Mouse (Mus musculus) layer of hippocampus, adult 8-10 months (tissue): ENCODE data around the gene Usp11. TPM values are rescaled to one million over a fixed set of nuclear protein-coding genes. Genes with fewer than 3 reads are reported as not detected.
A peak's percentile ranks its signal among the peaks of the same experiment; 100 is the strongest.
"Not testable (repeated sequence)": the region's sequence is repeated elsewhere in the genome, so short reads cannot be mapped to it uniquely, and the experiment has no call there.

Experiments
- DNase-seq, 2 experiments: peaks; one replicate each; pipeline ENCODE4 v3.0.0; 2022; ENCODE audit warnings: low spot score in 2 of 2
- total RNA-seq, 4 experiments: library from RNA; stranded (reverse); gene quantifications; 2 replicates each; pipeline ENCODE4 v1.2.4; 2022

Gene Usp11
- 100 to 1,000 TPM; 111 to 139 (median 126) TPM for total RNA-seq

DNA sequence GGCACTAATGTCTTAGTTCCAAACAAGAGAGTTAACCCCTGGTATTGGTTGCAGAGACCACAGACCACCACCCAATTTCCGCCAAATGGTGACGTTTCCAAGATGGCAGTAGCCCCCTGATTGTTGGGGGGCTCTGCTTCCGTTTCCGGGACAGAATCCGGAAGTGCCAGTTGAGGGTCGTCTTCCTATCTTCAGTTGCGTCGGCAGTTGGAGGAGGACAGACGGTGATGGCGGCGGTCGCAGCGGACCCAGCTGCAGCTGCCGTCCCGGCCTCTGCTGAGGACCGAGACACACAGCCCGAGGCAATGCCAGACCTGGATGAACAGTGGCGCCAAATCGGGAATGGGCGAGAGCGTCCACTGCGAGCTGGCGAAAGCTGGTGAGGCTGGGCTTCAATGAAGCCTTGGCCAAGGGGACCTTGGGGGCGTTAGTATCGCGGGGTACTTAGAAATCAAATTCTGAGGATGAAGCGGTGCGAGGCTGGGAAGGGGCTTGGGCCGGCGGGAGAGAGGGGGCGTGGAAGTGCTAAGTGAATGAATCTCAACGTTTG, at the start of gene Usp11:
Usp11 (plus strand) TSS at position 166 of the 550 bp plus-strand sequence.
- DNase-seq: peak; percentile 26 to 41

DNA sequence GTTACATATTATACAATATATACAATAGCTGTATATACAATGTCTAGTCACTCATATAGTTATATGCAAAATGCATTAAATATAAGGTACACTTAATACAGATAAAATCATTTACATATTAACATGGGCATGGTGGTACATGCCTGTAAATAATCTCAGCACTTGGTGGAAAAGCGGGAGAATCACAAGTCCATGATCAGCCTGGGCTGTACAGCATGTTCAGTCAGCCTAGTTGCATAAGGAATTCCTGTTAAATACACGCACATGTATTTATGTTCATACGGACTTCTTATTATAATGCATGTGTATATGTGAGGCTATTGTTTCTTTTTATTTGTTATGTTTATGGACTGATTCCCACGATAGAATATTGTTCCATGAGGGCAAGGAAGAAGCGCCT, 46.1 kb upstream of the Usp11 start:
- DNase-seq: no peak

DNA sequence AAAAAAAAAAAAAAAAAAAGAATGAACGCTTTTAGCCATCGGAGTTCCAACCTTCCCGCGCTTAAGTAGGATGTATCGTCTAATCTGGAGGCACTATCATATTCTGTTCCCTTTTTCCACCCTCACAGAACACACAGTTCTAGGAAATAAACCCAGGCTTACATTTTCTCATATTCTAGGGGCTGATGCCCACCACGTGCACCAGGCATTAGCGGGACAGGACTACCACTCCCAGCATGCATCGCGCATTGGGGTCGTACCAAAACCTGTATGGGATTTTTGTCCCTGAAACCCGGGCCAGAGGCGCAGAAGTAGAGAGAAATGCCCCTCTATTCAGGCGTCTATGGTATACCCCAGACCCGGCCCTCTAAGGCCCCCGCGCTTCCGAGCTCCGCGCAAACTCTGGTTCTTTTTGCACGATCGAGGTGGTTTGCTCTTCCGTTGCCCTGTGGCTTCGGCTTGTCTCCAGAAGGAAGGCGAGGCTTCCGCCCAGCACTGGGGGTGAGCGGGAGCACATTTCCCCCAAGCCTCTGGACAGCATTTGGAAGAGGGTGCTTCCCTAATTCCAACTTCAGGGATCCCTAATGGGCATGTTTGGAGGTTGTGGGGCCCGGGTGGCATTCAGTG, 45.6 kb upstream of the Usp11 start, which contains the start of gene Uba1:
Uba1 (plus strand) TSS at position 301 of the 627 bp plus-strand sequence.
- peak; percentile 75 to 78 for DNase-seq

DNA sequence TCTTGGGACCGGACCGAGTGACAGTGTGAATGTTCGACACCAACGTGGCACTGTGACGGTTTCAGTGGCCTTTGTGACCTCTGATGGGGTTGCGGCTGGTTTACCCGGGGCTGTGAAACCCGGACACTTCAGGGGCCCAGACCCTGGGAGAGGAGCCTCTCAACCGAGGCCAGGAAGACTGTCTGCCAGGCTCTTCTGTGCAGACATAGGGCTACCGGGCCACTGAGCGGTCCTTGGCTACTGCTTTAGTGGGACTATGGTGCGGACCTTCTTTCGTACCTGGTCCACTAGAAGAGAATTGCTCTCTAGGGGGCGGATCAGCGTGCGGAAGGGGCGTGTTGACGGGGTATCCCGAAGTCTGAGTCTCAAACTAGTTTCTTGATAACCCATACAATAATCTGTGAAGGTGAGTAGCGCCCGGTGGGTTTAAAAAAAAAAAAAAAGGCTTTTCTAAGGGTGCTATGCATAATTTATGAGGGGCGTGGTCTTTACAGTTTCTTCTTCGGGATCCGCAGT, 44.8 kb upstream of the Usp11 start:
- DNase-seq: no peak

DNA sequence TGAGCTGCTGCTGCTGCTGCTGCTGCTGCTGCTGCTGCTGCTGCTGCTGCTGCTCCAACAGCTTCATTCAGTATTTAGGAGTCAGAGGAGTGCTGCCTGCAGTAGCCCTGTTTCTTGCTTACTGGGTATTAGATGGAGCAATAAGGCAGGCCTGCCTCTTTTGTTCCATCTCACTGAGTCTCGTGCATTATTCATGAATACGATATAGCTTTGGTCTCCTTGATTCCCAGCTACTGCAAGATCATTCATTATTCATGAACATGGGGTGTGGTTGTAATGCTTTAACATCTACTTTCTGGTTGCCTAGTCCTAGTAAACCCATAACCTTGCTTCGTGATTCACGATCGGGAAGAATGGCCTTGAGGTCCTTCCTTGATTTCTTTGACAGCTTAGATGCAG, 41.4 kb upstream of the Usp11 start:
- no peak for DNase-seq

DNA sequence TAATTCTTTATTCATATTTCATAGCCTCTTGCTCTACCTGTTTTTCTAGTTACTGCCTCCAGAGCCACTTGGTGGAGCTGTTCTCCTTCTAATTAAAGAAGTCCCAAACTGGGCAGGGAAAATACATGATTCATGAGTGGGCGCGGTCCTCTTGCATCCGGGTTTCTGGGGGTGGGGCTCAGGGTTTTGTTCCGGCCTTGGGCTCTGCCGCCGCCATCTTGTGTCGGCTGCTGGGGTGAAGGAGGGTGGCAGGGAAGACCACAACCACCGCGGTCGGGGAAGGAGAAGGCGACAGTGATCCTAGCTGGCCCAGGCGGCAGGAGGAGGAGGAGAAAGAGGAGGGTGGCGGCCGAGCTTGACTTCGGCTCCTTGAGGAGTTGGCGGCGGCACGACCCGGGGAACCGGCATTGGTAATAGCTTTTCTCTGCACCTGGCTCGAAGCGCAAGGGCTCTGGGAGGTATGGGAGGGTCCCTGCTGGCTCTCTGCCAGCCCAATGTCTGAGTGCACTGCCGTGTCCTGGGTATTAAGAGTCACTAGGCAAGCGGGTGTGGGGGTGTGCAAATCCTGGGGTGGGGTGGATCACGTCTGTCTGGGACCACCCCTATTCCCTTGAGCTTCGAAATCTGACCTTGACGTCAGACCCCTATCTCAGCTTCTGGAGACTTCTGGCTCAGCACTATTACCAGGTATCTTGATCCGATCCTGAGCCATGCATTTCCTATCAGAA, 40.8 kb upstream of the Usp11 start:
- peak; percentile 80 to 86 for DNase-seq

DNA sequence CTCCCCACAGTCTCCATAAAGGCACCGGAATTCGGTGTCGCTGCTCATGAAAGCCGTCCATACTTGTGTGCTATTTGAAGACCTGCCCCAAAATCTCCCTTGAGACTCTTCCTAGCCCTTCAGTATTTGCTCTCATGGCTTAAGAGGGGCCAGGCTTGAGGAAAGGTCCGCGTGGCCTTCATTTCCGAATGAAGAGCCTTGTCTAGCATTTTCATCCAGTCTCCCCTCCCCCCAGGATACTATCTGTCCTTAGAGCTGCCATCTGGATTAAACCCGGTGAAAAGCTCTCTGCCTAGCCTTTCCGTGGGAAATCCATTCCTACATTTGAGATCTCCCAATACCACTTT, 40.3 kb upstream of the Usp11 start:
- DNase-seq: no peak

DNA sequence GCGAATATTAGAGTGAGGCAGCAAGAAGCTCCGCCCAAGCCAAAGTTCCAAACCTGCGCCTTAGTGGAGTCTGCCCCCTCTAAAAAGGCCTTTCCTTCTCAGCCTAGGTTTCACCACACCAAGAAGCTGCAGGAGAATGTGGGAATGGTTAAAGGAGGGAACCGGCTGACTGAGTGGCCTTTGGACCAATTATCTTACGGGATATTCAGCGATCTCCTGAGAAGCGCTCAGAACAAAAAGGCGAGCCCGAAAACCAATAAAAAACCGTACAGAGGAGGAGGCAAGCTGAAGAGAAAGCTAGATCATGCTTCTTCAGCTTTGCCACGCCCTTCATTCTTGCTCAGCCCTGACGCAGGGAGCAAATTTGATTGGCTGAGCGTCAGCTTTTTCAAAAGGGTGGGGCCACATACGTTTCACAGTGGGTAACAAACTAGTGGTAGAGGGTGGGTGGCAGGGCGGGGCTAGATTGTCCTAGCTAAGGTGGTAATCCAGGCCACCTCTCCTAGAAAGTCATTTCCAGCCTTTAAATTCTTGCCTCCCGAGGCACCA, 16.1 kb upstream of the Usp11 start, which contains the start of gene Cdk16:
Cdk16 (plus strand) TSS at position 436 of the 549 bp plus-strand sequence.
- peak; percentile 81 to 90 for DNase-seq

DNA sequence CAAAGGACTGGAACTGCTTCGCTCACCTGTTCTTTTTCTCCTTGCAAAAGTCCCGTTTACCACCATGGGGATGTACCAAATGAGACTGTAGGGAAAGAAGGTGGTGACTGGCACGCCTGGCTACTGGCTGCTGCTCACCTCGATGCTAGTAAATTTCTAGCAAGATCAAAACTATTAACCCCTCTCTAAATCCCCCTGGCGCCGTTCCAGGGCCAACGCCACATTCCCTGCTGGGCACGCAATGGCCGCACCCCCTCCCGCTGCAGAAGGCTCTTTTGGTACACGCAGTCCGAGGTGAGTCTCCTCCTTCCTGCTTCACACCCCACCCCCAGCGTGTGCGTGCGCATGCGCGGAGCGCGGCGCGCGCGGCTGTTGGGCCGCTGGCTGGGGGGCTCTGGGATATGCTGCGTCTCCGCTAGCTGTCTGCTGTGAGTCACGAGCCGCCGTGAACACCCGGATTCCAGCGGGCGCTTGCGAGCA, 15.6 kb upstream of the Usp11 start:
- DNase-seq: peak; percentile 76 to 83

DNA sequence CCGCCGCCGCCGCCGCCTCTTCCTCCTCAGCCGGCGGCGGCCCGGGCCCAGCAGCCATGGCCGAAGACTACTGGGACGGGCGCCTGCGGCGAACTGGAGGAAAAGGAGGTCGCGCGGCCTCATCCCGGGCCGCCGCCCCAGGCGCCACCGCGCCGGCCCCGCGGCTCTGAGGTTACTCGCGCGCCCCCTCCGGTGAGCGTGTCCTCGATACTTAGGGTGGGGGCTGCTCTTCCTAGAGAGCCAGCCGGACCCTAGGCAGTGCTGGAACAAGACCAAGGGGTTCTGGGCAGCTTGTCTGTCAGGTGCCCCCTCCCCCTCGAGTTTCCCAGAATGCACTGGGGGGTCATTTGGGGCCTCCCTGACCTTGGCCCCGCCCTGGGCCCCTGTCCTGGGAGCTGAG, 15.1 kb upstream of the Usp11 start:
- peak; percentile 12 to 29 for DNase-seq

DNA sequence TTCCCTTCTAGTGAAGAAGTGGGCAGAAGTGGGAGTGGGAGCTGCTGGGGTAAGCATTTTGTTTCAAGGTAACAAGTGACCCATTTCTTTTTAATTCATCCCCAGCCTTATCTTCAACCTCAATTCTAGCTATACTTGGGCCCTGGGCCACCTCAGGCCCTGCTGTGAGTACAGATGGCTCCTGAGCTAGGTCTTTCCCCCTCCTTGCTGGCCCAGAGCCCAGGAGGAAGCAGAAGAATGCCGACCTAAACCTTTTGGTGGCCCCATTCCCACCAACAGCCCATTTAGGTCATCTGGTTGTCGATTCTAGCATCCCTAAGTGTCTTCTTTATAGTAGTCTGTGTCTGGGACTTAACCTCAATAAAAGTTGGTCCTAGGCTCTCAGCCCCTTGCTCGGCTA, 12.1 kb upstream of the Usp11 start:
- no peak for DNase-seq

DNA sequence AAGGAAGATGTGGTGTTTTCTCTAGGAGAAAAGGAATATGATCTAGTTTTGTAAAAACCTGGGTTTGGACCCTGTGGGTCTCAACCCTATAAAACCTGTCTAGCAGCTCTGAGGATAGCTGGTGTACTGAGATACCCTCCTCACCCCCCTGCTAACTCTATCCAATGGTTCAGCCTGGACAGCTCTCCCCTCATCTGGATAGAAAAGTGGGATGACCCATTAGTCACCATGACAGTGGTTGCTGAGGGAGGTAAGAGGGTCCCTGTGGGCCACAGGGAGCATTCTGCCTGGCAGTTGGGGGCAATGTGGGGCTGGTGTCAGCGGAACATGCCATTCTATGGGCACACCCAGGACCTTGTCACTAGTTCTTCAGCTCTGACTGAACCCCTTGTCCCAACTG, 11.1 kb upstream of the Usp11 start:
- DNase-seq: no peak

DNA sequence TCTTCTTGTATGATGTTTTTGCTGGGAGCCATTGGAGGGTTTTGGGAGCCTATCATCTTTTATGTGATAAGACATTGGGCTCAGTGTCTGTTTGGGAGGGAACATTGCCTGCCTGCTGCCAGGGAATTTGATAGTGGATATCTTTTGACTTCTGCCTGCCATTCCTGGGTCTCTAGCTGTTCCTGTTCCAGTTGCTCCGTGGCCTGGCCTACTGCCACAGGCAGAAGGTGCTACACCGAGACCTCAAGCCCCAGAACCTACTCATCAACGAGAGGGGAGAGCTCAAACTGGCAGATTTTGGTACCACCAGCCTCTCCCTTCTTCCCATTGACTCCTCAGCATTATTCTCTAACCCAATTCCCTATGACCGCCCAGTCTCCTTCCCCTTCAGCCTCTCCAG, 7.9 kb upstream of the Usp11 start:
- DNase-seq: no peak

DNA sequence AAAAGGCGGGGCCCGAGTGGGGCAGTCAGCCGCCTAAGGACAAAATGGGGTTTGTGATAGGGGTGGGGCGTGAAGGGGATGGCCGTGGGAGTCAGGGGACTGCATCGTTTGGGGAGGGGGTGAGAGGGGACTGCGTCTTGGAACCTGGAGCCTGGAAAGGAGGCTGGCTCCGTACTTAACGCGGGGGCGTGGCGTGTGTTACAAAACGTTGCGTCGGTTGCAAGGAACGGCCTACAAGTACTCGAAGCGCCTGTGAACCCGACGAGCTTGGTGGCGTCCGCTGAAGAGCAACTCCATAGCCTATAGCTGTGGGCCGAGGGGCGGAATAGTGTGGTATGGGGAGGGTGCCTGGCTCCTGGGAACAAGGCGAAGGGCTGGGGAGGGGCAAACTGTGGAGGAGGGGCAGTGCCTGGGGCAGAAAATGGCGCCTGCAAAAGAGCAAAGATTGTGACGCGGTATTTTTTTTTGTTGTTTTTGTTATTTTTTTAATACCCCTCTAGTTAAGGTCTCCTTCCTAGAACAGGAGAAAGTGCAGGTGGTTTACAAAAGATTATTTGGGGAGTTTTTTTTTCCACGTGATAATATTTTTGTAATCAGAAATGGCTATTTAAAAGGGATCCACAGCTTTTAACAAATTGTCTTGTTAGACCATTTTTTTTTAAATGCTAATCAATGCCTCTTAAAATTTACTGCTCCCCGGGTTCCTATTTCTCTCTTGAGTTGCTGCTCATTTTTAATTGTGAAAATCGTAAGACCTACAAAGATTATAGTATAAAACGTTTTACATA, 783 bp downstream of the Usp11 start:
- DNase-seq: peak; percentile 68 to 74

DNA sequence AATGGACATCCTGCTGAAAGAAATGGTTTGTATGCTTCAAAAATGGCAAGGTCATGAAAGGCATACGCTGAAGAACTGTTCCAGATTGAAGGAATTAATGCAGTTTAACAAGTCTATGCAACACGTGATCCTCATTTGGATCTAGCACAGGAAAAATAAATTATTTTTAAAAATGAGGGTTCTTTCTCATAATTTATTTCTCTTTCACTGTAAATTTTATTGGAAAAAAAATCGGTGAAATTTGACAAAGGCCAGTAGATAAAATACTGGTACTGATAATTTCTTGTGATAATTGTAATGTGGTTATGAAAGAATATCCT, 1.3 kb downstream of the Usp11 start:
- DNase-seq: no peak

DNA sequence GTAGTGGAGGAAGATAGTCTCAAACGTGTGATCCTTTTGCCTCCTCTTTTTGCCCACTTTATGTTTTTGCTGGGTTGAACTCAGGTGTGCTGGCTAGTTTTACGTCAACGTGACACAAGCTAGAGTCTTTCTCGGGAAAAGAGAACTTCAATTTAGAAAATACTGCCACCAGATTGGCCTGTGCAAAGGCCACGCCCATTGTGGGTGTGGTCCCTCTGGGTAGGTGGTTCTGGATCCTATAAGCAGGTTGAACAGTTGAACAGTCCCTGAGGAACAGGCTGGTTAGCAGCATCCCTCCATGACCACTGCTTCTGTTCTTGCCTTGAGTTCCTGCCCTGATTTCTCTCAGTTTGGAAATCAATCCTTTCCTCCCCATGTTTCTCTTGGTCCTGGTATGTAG, 25.0 kb downstream of the Usp11 start:
- no peak for DNase-seq

DNA sequence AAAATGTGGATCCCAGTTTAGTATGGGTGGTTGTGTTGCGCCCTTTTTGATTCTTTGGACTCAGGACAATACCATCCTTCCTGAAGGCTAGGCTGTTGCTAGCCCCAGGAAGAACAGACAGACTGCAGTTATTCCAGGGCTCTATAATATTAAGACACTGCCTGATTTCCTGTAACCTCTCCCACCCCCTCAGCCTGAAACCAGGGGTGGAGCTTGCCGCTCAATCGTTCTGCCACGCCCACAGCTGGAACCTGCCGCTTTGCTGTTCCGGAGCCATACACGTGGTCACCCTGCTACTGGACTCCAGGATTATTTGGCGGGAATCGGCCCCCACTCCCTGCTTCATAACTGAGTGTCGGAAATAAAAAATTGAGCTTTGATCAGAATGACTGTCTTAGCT, 26.3 kb downstream of the Usp11 start:
- not testable (repeated sequence) for DNase-seq

DNA sequence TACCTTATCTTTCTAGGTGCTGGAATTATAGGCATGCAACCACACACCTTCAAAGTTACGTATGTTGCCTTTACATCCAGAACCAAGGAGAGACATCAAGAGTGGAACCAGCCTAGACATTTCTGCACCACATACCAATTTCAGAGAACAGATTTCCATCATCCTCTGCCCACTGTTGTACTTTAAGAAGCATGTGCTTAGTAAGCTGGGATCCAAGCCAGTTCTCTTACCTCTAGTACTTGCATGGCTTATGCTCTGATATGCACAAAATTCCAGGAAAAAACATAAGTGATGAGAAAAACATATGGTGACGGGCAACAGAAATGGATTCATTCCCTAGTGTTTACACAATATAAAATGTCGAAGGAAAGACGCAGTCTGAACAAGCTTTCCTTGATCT, 32.8 kb downstream of the Usp11 start:
- peak in 1 of 2 experiments; percentile 10 for DNase-seq

DNA sequence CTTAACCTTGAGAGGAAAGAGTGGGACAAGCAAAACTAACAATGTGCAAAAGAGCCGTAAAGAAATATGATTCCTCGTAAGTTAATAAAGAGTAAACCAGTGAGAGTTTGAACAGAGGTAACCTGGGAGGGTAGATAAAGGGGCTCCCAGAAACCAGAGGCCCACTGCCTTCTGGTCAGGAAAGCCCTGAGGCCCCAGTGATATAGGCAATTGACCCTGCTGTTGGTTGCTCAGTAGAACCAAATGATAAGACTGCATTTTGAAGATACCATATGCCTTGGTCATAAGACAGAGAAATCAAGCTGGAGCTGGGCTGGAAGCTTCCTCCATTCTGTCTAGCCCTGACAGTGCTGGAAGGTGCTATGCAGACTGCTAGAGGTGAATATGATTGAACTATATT, 45.1 kb downstream of the Usp11 start:
- no peak for DNase-seq

DNA sequence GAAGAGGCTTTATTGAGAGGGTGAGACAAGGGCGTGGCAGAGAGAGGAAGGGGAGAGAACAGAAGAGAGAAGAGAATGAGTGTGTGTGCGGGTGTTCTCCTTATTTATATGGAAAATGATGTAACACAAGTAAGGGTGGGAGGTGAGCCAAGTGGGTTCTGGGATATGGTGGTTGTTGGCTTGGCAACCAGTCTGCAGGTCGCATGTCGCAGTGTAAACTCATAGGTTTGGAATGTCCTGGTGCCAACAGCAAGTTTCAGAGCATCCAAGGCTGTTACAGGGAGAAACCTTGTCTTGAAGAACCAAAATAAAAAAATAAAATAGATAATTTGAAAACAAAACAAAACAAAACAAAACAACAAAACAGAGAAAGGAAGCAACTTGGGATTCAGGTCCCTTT, 57.5 kb downstream of the Usp11 start:
- no peak for DNase-seq
